Mouse (Mus musculus) cerebellum, adult 2 months (tissue): ENCODE measurements around the gene Psmg1.
"Not testable (repeated sequence)": the region's sequence is repeated elsewhere in the genome, so short reads cannot be mapped to it uniquely, and the experiment has no call there.

ENCODE experiments used
- CTCF ChIP-seq: fragments of 200-500 bp; IDR thresholded peaks from 2 replicates; pipeline ENCODE4 v1.5.1; 2011; ENCODE audit warnings: low read depth, mild to moderate bottlenecking, control low read depth, low read length, moderate library complexity, borderline replicate concordance; ENCODE audit not compliant: insufficient read depth
- POLR2A ChIP-seq: fragments of 200-500 bp; IDR thresholded peaks from 2 replicates; pipeline ENCODE4 v1.6.1; 2011; ENCODE audit warnings: low read length, control low read depth, borderline replicate concordance; ENCODE audit not compliant: insufficient read depth

GRCm38 (mm10) chr16:95994576-95994975 is 3.8 kb upstream of the Psmg1 start:
- TF ChIP-seq CTCF, POLR2A: not testable (repeated sequence)
